Mouse (Mus musculus): ENCODE data around the gene Arpc4. TPM values are rescaled to one million over a fixed set of nuclear protein-coding genes. Genes with fewer than 3 reads are reported as not detected.

Arpc4 gene
- total and polyA plus RNA-seq, 2 experiments from 2014 or later = 219 to 564 TPM

- no peak overlapping the region for H3K9ac ChIP-seq
- no peaks in the 10 kb centered on the region for H3K27me3 ChIP-seq (ENCODE audit: insufficient read depth, low read length)
- no peak overlapping the region for H3K4me2 ChIP-seq (ENCODE audit: low read depth)
- H3K4me3 ChIP-seq (ENCODE audit: low read depth, low read length) = no peak overlapping the region
- no peaks in the 10 kb centered on the region for H3K9me3 ChIP-seq (ENCODE audit: low read length)
- H3K27ac ChIP-seq (ENCODE audit: low read depth, low read length) = no peak overlapping the region
- DNase-seq (no peak), ATAC-seq (no peak)
- WGBS = 67% methylated on average over 8 of the region's 8 CpGs
- peaks cover 20% of the 10 kb centered on the region for H3K36me3 ChIP-seq (ENCODE audit: insufficient read depth)
- no peak for TF ChIP-seq CTCF (IDR thresholded peaks at IDR 0.05; ENCODE audit: low read depth)
- no peaks in the 10 kb centered on the region for H3K4me1 ChIP-seq (ENCODE audit: insufficient read depth)
Observed at GRCm38 (mm10) chr6:113364518-113365135, 13.3 kb upstream of the Arpc4 start.

- Histone ChIP-seq H3K9ac (no peak overlapping the region), H3K4me1 (ENCODE audit: insufficient read depth) (no peaks in the 10 kb centered on the region), H3K4me2 (ENCODE audit: low read depth) (no peak overlapping the region), H3K36me3 (ENCODE audit: insufficient read depth) (peaks cover 39% of the 10 kb centered on the region), H3K9me3 (ENCODE audit: low read length) (no peaks in the 10 kb centered on the region), H3K27me3 (ENCODE audit: insufficient read depth, low read length) (no peaks in the 10 kb centered on the region), H3K4me3 (ENCODE audit: low read depth, low read length) (no peak overlapping the region), H3K27ac (ENCODE audit: low read depth, low read length) (no peak overlapping the region)
- ATAC-seq (no peak), DNase-seq (no peak)
- TF ChIP-seq CTCF (IDR thresholded peaks at IDR 0.05; ENCODE audit: low read depth) = no peak
- 90% methylated on average over 6 of the region's 6 CpGs for WGBS
Observed at GRCm38 (mm10) chr6:113366639-113367038, 11.3 kb upstream of the Arpc4 start.

GRCm38 (mm10) chr6:113367574-113367973 is 10.3 kb upstream of the Arpc4 start:
- WGBS = 91% methylated on average over 1 of the region's 1 CpGs

DNA sequence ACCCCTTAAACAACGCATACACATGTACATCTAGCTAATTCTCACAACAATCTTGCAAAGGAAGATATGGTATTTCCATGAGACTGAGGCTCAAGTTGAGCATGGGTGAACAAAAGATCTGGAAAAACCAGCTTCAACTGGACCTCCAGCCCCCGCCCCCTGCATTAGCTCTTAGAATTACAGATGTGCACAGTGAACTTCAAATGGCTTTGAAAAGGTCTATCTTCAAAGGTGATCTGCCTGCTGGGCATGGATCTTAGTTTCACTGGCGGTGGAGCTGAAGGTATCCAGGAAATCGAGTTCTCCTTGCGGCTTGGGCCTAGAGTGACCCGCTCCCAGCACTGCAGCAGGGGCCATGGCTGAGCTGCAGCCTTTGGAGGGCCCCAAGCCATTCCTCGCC is 9.8 kb upstream of the Arpc4 start:
- TF ChIP-seq CTCF (IDR thresholded peaks at IDR 0.05; ENCODE audit: low read depth) = no peak
- Histone ChIP-seq H3K9ac (no peak overlapping the region), H3K9me3 (ENCODE audit: low read length) (no peaks in the 10 kb centered on the region), H3K4me3 (ENCODE audit: low read depth, low read length) (no peak overlapping the region), H3K27ac (ENCODE audit: low read depth, low read length) (no peak overlapping the region), H3K4me2 (ENCODE audit: low read depth) (no peak overlapping the region), H3K27me3 (ENCODE audit: insufficient read depth, low read length) (no peaks in the 10 kb centered on the region), H3K36me3 (ENCODE audit: insufficient read depth) (peaks cover 52% of the 10 kb centered on the region), H3K4me1 (ENCODE audit: insufficient read depth) (no peaks in the 10 kb centered on the region)
- ATAC-seq = 0 out of 2 replicates have a peak, but pooled peaks have one; percentile 5
- 90% methylated on average over 7 of the region's 7 CpGs for WGBS
- no peak for DNase-seq

More at GRCm38 (mm10) chr6:113367574-113367973, 10.3 kb upstream of the Arpc4 start:
- no peak for ATAC-seq
- Histone ChIP-seq H3K4me3 (ENCODE audit: low read depth, low read length) (no peak overlapping the region), H3K4me1 (ENCODE audit: insufficient read depth) (no peaks in the 10 kb centered on the region), H3K36me3 (ENCODE audit: insufficient read depth) (peaks cover 48% of the 10 kb centered on the region), H3K27ac (ENCODE audit: low read depth, low read length) (no peak overlapping the region), H3K9me3 (ENCODE audit: low read length) (no peaks in the 10 kb centered on the region), H3K27me3 (ENCODE audit: insufficient read depth, low read length) (no peaks in the 10 kb centered on the region), H3K4me2 (ENCODE audit: low read depth) (no peak overlapping the region), H3K9ac (no peak overlapping the region)
- no peak for DNase-seq
- TF ChIP-seq CTCF (IDR thresholded peaks at IDR 0.05; ENCODE audit: low read depth) = no peak

DNA sequence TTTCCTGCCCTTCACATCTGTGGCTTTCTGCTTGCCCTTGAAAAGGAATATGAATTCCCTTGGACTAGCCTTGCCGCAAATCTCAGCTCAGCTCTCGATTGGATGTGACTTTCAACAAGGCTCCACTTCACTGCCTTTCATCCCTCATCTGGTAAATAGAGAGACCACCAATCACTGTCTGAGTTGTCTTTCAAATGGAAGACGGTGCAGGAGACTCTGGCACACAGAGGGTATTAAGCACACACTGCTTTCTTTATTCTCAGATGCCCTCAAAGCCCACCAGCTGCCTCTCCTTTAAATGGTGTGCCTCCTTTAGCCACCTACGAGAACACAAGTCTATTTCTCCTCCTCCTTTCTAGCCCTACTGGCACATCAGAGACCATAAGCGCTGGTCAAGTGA is 9.3 kb upstream of the Arpc4 start:
- H3K36me3 ChIP-seq (ENCODE audit: insufficient read depth) = peaks cover 57% of the 10 kb centered on the region
- DNase-seq = no peak

GRCm38 (mm10) chr6:113370194-113370929 is 7.6 kb upstream of the Arpc4 start:
- Histone ChIP-seq H3K9me3 (ENCODE audit: low read length) (no peaks in the 10 kb centered on the region), H3K27me3 (ENCODE audit: insufficient read depth, low read length) (no peaks in the 10 kb centered on the region), H3K4me3 (ENCODE audit: low read depth, low read length) (no peak overlapping the region), H3K4me1 (ENCODE audit: insufficient read depth) (no peaks in the 10 kb centered on the region), H3K4me2 (ENCODE audit: low read depth) (no peak overlapping the region), H3K9ac (no peak overlapping the region), H3K36me3 (ENCODE audit: insufficient read depth) (peaks cover 74% of the 10 kb centered on the region), H3K27ac (ENCODE audit: low read depth, low read length) (no peak overlapping the region)
- WGBS = 93% methylated on average over 20 of the region's 20 CpGs
- no peak for TF ChIP-seq CTCF (IDR thresholded peaks at IDR 0.05; ENCODE audit: low read depth)
- DNase-seq = no peak
- no peak for ATAC-seq

More for the DNA sequence above, 9.3 kb upstream of the Arpc4 start:
- WGBS = 76% methylated on average over 5 of the region's 5 CpGs
- no peak overlapping the region for H3K9ac ChIP-seq
- no peak overlapping the region for H3K4me2 ChIP-seq (ENCODE audit: low read depth)
- no peaks in the 10 kb centered on the region for H3K4me1 ChIP-seq (ENCODE audit: insufficient read depth)
- H3K27ac ChIP-seq (ENCODE audit: low read depth, low read length) = no peak overlapping the region
- H3K27me3 ChIP-seq (ENCODE audit: insufficient read depth, low read length) = no peaks in the 10 kb centered on the region
- H3K4me3 ChIP-seq (ENCODE audit: low read depth, low read length) = no peak overlapping the region
- ATAC-seq = peak; percentile 61
- no peak for TF ChIP-seq CTCF (IDR thresholded peaks at IDR 0.05; ENCODE audit: low read depth)
- no peaks in the 10 kb centered on the region for H3K9me3 ChIP-seq (ENCODE audit: low read length)

- Histone ChIP-seq H3K9me3 (ENCODE audit: low read length) (no peaks in the 10 kb centered on the region), H3K27ac (ENCODE audit: low read depth, low read length) (no peak overlapping the region), H3K36me3 (ENCODE audit: insufficient read depth) (peaks cover 72% of the 10 kb centered on the region), H3K4me1 (ENCODE audit: insufficient read depth) (peaks cover 5% of the 10 kb centered on the region; the same call in 1 of the 2 replicates), H3K4me3 (ENCODE audit: low read depth, low read length) (no peak overlapping the region), H3K4me2 (ENCODE audit: low read depth) (no peak overlapping the region), H3K9ac (no peak overlapping the region), H3K27me3 (ENCODE audit: insufficient read depth, low read length) (no peaks in the 10 kb centered on the region)
- no peak for TF ChIP-seq CTCF (IDR thresholded peaks at IDR 0.05; ENCODE audit: low read depth)
- 95% methylated on average over 4 of the region's 4 CpGs for WGBS
- no peak for ATAC-seq
- no peak for DNase-seq
Observed at GRCm38 (mm10) chr6:113373491-113373890, 4.4 kb upstream of the Arpc4 start.
